Mouse (Mus musculus) midbrain, postnatal 0 days (tissue): Measurements from ENCODE around the gene 1700057G04Rik. TPM values are rescaled to one million over a fixed set of nuclear protein-coding genes. Genes with fewer than 3 reads are reported as not detected.

Source experiments
- ATAC-seq: fragments of 200-750 bp; cut with Nextera tagmentation; 2 replicates; pipeline ENCODE4 v1.8.0; 2017; ENCODE audit warnings: moderate number of reproducible peaks, mild to moderate bottlenecking, moderate TSS enrichment, moderate library complexity; ENCODE audit not compliant: low FRiP score
- DNase-seq: peaks from one replicate; pipeline ENCODE4 v3.0.0-alpha.2; 2015; ENCODE audit warnings: low spot score
- H3K27ac ChIP-seq: fragments of 300-500 bp; sonication (generic); 2 replicates; pipeline ENCODE4 v1.5.1; 2014; ENCODE audit warnings: low read depth, mild to moderate bottlenecking, low read length, mixed read lengths
- H3K27me3 ChIP-seq: fragments of 300-500 bp; sonication (generic); 2 replicates; pipeline ENCODE4 v1.6.1; 2014; ENCODE audit warnings: low read length, control low read depth, mixed read lengths; ENCODE audit not compliant: insufficient read depth
- H3K36me3 ChIP-seq: fragments of 300-500 bp; sonication (generic); 2 replicates; pipeline ENCODE4 v1.6.1; 2014; ENCODE audit warnings: low read length, control low read depth, mixed read lengths; ENCODE audit not compliant: insufficient read depth
- H3K4me1 ChIP-seq: fragments of 300-500 bp; sonication (generic); 2 replicates; pipeline ENCODE4 v1.6.1; 2014; ENCODE audit warnings: mild to moderate bottlenecking, control low read depth, antibody characterized with exemption, low read length, mixed read lengths; ENCODE audit not compliant: insufficient read depth
- H3K4me2 ChIP-seq: fragments of 300-500 bp; sonication (generic); 2 replicates; pipeline ENCODE4 v1.6.1; 2014; ENCODE audit warnings: low read depth, mild to moderate bottlenecking, low read length, mixed read lengths; ENCODE audit not compliant: poor library complexity, severe bottlenecking
- H3K4me3 ChIP-seq: fragments of 300-500 bp; sonication (generic); 2 replicates; pipeline ENCODE4 v1.5.1; 2014; ENCODE audit warnings: low read depth, mild to moderate bottlenecking, low read length, moderate library complexity
- H3K9ac ChIP-seq: fragments of 300-500 bp; sonication (generic); replicated peaks from 2 replicates; pipeline ENCODE4 v1.6.1; 2014; ENCODE audit warnings: mild to moderate bottlenecking, low read length, moderate library complexity, mixed read lengths; ENCODE audit not compliant: poor library complexity, severe bottlenecking
- H3K9me3 ChIP-seq: fragments of 300-500 bp; sonication (generic); 2 replicates; pipeline ENCODE4 v1.6.1; 2016; ENCODE audit warnings: low read length, control low read depth
- CTCF ChIP-seq: IDR thresholded peaks from 2 replicates; pipeline ENCODE4 v1.5.1; 2016; ENCODE audit warnings: antibody characterized with exemption, mild to moderate bottlenecking
- WGBS: fragments of 180-500 bp; shearing (Covaris S2); extraction: QIAGEN DNeasy Blood & Tissue Kit; methylation state at CpG from one replicate; pipeline ENCODE4 v1.1.7; 2014; 5-methylcytosine and 5-hydroxymethylcytosine counted together
- polyA plus RNA-seq: library from polyadenylated mRNA; unstranded; fragments of >200 nt; fragmentation: Nextera tagmentation; extraction: Ambion mirVana; gene quantifications from 2 replicates; pipeline ENCODE4 v1.2.1, GENCODE M21; 2015
- total RNA-seq: library from RNA; depleted of rRNA; stranded (reverse); fragments of >200 nt; gene quantifications from 2 replicates; pipeline ENCODE4 v1.2.3, GENCODE M21; 2014

Gene 1700057G04Rik
- total and polyA plus RNA-seq, 2 experiments from 2014 or later = not detected

- TF ChIP-seq CTCF = no peak
- no peak overlapping the region for H3K4me3 ChIP-seq
- no peak overlapping the region for H3K4me2 ChIP-seq
- ATAC-seq = no peak
- no peak for DNase-seq
- H3K27me3 ChIP-seq = no peaks in the 10 kb centered on the region
- no peak overlapping the region for H3K9ac ChIP-seq
- no peaks in the 10 kb centered on the region for H3K9me3 ChIP-seq
- H3K4me1 ChIP-seq = no peaks in the 10 kb centered on the region
- H3K27ac ChIP-seq = no peak overlapping the region
- WGBS = 86% methylated on average over 1 of the region's 1 CpGs
- no peaks in the 10 kb centered on the region for H3K36me3 ChIP-seq
These were observed 29.8 kb downstream of the 1700057G04Rik start for GRCm38 (mm10) chr9:92338954-92339353.

GRCm38 (mm10) chr9:92351924-92352323 lies 42.7 kb downstream of the 1700057G04Rik start:
- Histone ChIP-seq H3K4me2 (no peak overlapping the region), H3K9ac (no peak overlapping the region), H3K36me3 (no peaks in the 10 kb centered on the region), H3K4me1 (no peaks in the 10 kb centered on the region), H3K27me3 (no peaks in the 10 kb centered on the region), H3K4me3 (no peak overlapping the region), H3K27ac (no peak overlapping the region), H3K9me3 (no peaks in the 10 kb centered on the region)
- DNase-seq (no peak), ATAC-seq (no peak)
- 98% methylated on average over 1 of the region's 1 CpGs for WGBS
- no peak for TF ChIP-seq CTCF

GRCm38 (mm10) chr9:92353306-92353705 lies 44.1 kb downstream of the 1700057G04Rik start:
- no peaks in the 10 kb centered on the region for H3K27me3 ChIP-seq
- no peaks in the 10 kb centered on the region for H3K9me3 ChIP-seq
- no peak overlapping the region for H3K4me3 ChIP-seq
- no peak for ATAC-seq
- no peak overlapping the region for H3K9ac ChIP-seq
- no peak overlapping the region for H3K4me2 ChIP-seq
- H3K4me1 ChIP-seq = no peaks in the 10 kb centered on the region
- no peak for DNase-seq
- no peak overlapping the region for H3K27ac ChIP-seq
- 73% methylated on average over 3 of the region's 3 CpGs for WGBS
- H3K36me3 ChIP-seq = no peaks in the 10 kb centered on the region
- no peak for TF ChIP-seq CTCF

GRCm38 (mm10) chr9:92360691-92361310 lies 51.6 kb downstream of the 1700057G04Rik start:
- Histone ChIP-seq H3K9me3 (no peaks in the 10 kb centered on the region), H3K4me2 (no peak overlapping the region), H3K4me1 (no peaks in the 10 kb centered on the region), H3K27ac (no peak overlapping the region), H3K36me3 (no peaks in the 10 kb centered on the region), H3K27me3 (no peaks in the 10 kb centered on the region), H3K9ac (no peak overlapping the region), H3K4me3 (no peak overlapping the region)
- no peak for ATAC-seq
- TF ChIP-seq CTCF = no peak
- peak; percentile 7 for DNase-seq
- 63% methylated on average over 1 of the region's 1 CpGs for WGBS

GRCm38 (mm10) chr9:92363478-92363877 lies 54.3 kb downstream of the 1700057G04Rik start:
- TF ChIP-seq CTCF = no peak
- 78% methylated on average over 2 of the region's 2 CpGs for WGBS
- no peak for DNase-seq
- Histone ChIP-seq H3K9me3 (no peaks in the 10 kb centered on the region), H3K4me1 (no peaks in the 10 kb centered on the region), H3K9ac (no peak overlapping the region), H3K27ac (no peak overlapping the region), H3K4me2 (no peak overlapping the region), H3K36me3 (no peaks in the 10 kb centered on the region), H3K27me3 (no peaks in the 10 kb centered on the region), H3K4me3 (no peak overlapping the region)
- ATAC-seq = no peak

GRCm38 (mm10) chr9:92368920-92369319 lies 59.7 kb downstream of the 1700057G04Rik start:
- DNase-seq = no peak
- Histone ChIP-seq H3K36me3 (no peaks in the 10 kb centered on the region), H3K9me3 (no peaks in the 10 kb centered on the region), H3K9ac (no peak overlapping the region), H3K4me2 (no peak overlapping the region), H3K4me3 (no peak overlapping the region), H3K27me3 (no peaks in the 10 kb centered on the region), H3K4me1 (no peaks in the 10 kb centered on the region), H3K27ac (no peak overlapping the region)
- TF ChIP-seq CTCF = no peak
- ATAC-seq = no peak
